Mouse (Mus musculus) E14TG2a.4 (cell line): ENCODE measurements around the gene Sco1.

Source experiments
- CTCF ChIP-seq: conservative IDR thresholded peaks from 2 replicates; pipeline ENCODE4 v1.5.1; 2014; ENCODE audit warnings: low read length
- POU5F1 ChIP-seq: IDR thresholded peaks from 2 replicates; pipeline ENCODE4 v1.6.1; 2014; ENCODE audit warnings: low read length, borderline replicate concordance

DNA sequence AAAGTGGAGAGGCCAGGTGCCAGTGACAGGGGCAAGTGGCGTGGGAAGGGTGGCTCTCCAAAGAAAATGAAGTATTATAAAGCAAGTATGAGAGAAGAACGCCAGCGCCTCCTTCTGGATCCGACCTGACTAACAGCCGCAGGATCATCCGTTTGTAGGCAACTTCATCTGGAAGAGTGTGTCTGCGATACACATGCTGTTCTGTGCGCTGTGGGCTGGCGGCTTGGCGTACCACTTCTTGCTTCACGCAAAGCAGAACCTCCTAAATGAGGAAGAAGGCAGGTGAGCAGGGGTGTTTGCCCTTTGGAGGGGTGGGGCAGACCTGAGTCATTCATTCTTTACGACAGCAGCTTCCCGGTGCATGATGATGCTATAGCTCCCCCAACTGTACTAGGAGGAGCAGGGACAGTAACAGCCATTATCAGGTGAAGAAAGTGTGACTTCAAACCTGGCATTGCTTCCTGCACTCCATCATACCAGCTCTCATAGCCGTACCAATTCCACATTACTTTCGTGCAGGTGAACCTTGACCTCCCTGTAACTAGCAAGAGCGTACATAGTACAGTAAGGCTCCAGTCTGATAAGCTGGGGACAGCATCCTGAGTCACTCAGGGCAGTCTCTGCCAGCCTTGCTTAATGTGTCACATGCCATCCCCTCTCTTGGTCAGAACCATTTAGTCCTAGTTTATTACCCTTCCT, 21.4 kb upstream of the Sco1 start:
- peak; percentile 57 for TF ChIP-seq CTCF
- no peak for TF ChIP-seq POU5F1
